Mouse (Mus musculus) heart, postnatal 0 days (tissue): ENCODE results near the gene Dync1li1.

Experiments
- CTCF ChIP-seq: IDR thresholded peaks from 2 replicates; pipeline ENCODE4 v1.5.1; 2016; ENCODE audit warnings: antibody characterized with exemption, control low read depth, low read depth
- EP300 ChIP-seq: IDR thresholded peaks from 2 replicates; pipeline ENCODE4 v1.6.1; 2016; ENCODE audit warnings: antibody characterized with exemption, low read depth

DNA sequence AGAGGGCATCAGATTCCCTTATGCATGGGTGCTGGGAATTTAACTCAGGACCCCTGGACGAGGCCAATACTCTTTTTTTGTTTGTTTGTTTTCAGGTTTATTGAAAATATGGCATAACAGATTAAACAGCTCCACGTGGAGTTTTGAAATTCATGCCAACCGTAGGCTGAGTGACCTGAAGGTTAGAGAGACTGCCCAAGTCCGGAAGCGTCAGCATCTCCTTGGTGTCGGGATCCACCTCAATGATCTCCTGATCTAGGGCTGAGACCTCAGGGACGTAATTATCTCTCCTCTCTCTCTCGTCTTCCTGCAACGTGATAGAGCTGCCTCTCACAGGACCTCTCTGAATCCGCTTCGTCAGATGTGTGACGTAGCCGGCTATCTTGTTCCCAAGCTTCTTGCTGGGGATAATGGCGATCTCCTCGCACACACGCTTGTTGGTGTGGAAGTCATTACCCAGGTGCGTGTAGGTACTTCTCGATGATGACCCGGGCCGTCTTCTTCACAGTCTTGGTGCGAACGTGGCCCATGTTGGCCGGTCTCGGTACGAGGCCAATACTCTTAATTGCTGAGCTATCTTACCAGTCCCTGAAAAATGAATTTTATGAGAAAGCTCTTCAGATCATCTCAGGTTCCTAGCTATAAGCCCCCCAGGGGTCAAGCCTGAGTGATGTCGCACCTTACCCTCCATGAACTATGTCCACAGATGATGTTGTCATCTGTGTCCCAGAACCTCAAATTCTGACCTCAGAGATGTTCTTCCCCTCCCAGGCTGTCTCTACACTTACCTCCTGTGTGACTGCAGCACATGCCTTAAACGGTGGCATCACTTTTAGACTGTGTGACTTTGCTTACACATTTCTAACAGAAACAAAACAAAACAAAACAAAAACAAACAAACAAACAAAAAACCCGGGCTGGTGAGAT lies 40.8 kb upstream of the Dync1li1 start:
- TF ChIP-seq CTCF: no peak
- no peak for TF ChIP-seq EP300
